Mouse (Mus musculus): ENCODE data around the gene Foxj2.

Foxj2 gene

GRCm38 (mm10) chr6:122813640-122814039 lies 6.1 kb upstream of the Foxj2 start:
- DNase-seq (ENCODE audit: low spot score in 2 of 2): no peak

- no peak for DNase-seq (ENCODE audit: low spot score in 2 of 2)
Measured at GRCm38 (mm10) chr6:122820071-122820798, 521 bp downstream of the Foxj2 start.

GRCm38 (mm10) chr6:122820799-122821650 lies 1.3 kb downstream of the Foxj2 start:
- no peak for DNase-seq (ENCODE audit: low spot score in 2 of 2)

DNA sequence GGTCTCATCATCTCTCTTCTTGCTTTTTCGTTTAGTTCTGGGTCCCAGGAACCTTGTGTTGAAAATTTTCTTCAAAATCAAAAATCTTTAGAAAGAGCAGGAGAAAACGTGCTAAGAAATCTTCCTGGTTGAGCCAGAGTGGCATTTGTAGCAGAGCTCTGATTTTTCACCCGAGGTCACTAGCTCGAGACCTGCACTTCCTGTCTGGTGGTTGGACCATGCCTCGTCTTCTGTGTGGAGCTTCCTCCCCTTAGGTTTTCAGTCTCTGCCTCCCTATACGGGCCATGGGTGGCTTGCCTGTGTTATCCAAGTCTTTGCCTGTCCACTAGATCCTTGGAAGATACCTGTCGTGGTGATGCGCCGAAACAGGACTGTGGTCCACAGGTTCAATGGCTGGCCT lies 2.1 kb downstream of the Foxj2 start:
- DNase-seq (ENCODE audit: low spot score in 2 of 2): no peak

DNA sequence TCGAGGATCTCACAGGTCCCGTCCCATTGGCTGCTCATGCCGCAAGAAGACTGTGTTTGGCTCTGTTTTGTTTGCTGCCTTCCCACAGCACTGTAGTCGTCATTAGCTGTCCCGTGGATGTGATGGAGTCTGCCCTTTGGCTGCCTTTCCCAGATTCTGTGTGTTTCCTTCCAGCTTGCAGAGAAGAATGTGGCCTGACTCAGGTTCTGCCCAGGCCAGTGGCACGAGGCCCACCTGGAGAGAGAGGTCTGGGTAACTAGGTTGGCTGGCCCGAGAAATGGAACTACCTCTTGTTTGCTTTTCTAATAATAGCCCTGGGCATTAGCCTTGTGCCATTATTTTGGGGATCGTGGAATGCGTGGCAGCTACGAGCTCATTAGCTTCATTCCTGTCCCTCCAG lies 4.4 kb downstream of the Foxj2 start:
- DNase-seq (ENCODE audit: low spot score in 2 of 2): no peak

GRCm38 (mm10) chr6:122825166-122825565 lies 5.5 kb downstream of the Foxj2 start:
- DNase-seq (ENCODE audit: low spot score in 2 of 2): no peak

DNA sequence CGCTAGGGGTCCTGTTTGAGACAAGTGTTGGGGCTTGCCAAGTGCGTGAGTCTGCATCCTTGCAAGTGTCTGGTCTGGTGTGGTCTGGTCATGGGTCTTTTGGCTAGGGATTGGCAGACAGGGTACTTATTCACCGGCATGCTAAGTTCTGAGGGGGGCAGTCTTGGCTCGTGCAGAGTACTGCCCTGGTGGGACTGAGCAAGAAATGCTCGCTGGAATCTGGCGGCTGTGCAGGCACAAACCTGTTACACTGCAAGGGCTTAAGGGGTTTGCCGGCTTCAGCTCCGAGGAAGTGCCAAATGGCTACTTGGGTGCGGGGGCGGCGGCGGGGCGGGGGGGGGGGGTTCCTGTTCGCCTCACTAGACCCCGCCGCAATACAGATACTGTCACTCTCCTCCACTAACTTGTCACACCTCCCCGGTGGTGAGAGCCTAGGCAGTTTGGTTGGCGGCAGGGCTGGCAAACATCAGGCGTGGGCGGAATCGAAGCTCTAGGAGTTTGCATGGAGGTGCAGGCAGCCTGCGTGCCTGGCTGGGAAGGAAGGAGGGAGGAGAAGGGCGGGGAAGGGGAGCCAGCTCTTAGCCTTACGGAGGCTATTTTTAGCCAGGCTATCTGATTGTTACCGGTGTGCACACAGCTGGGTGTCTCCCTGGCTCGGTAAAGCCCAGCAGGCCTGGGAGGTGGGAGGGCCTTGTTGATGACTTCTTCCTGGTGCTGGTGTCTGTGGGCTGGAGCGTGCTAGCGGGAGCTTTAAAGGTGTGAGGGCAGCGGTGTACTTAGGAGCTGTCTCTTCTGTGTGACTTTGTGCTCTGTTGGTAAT lies 6.4 kb downstream of the Foxj2 start:
- DNase-seq (ENCODE audit: low spot score in 2 of 2): peak; percentile 87 to 90

DNA sequence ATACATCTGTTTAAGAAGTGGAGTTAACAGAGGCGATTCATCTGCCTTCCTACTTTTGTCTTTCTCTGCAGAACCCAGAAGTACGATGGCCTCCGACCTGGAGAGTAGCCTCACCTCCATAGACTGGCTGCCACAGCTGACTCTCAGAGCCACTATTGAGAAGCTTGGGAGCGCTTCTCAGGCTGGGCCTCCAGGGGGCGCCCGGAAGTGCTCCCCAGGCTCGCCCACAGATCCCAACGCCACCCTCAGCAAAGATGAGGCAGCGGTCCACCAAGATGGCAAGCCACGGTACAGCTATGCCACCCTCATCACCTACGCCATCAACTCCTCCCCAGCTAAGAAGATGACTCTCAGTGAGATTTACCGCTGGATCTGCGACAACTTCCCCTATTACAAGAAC lies 8.4 kb downstream of the Foxj2 start:
- DNase-seq (ENCODE audit: low spot score in 2 of 2): no peak

DNA sequence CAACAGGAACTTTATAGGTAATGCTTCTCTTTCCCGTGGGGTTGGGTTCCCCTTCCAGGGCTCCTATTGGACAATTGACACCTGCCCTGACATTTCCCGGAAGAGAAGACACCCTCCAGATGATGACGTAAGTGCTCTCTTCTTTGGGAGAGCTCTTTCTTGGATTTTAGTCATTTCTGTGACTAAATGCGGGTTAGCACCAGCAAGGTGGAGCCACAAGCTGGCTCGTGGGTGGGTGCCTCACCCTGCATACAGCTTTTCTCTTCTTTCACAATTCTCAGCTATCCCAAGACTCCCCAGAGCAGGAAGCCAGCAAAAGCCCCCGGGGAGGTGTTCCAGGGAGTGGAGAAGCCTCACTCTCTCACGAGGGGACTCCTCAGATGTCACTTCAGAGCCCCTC lies 13.2 kb downstream of the Foxj2 start:
- no peak for DNase-seq (ENCODE audit: low spot score in 2 of 2)

GRCm38 (mm10) chr6:122834365-122834764 lies 14.7 kb downstream of the Foxj2 start:
- DNase-seq (ENCODE audit: low spot score in 2 of 2): no peak

GRCm38 (mm10) chr6:122836974-122837373 lies 17.3 kb downstream of the Foxj2 start:
- no peak for DNase-seq (ENCODE audit: low spot score in 2 of 2)

- DNase-seq (ENCODE audit: low spot score in 2 of 2): no peak
Measured at GRCm38 (mm10) chr6:122837539-122837938, 17.8 kb downstream of the Foxj2 start.

GRCm38 (mm10) chr6:122843759-122844158 lies 24.0 kb downstream of the Foxj2 start:
- no peak for DNase-seq (ENCODE audit: low spot score in 2 of 2)

DNA sequence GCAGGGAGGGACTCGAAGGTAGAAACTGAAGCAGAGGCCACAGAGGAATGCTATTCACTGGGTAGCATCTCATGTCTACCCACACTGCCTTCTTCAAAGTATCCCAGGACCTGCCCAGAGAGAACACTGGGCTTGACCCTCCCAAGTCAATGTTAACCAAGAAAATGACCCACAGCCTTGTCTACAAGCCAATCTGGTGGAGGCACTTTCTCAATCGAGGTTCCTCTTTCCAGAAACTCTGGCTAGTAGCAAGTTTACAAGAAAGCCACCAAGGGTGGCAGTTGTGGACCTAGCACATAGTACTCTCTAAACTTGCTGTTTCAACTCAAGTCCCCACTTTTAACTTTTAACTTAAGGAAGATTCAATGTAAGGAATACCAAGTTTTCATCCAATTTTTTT lies 33.0 kb downstream of the Foxj2 start:
- DNase-seq (ENCODE audit: low spot score in 2 of 2): no peak

DNA sequence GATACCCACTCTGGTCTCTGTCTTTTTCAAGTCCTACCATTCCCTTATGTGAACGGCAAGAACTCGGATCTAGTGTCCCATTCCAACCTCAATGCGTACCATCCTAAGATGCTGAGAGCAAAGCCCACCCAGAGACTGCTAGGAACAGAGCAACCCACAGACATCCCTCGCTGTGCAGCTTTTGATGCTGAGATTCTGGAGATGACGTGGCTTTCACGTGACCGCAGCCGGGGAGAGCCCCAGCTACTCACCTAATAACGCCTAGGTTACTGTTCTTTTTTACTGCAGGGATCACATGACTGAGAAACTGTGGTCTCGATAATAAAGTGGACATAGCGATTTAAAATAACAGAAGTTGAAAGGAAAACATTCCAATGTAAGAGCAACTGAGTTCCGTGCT lies 34.8 kb downstream of the Foxj2 start:
- no peak for DNase-seq (ENCODE audit: low spot score in 2 of 2)

- DNase-seq (ENCODE audit: low spot score in 2 of 2): no peak
Measured at GRCm38 (mm10) chr6:122855955-122856354, 36.2 kb downstream of the Foxj2 start, which contains the start of gene C3ar1. Gene C3ar1, minus strand, starts transcription at chr6:122856161.

GRCm38 (mm10) chr6:122862434-122862833 lies 42.7 kb downstream of the Foxj2 start:
- DNase-seq (ENCODE audit: low spot score in 2 of 2): no peak

DNA sequence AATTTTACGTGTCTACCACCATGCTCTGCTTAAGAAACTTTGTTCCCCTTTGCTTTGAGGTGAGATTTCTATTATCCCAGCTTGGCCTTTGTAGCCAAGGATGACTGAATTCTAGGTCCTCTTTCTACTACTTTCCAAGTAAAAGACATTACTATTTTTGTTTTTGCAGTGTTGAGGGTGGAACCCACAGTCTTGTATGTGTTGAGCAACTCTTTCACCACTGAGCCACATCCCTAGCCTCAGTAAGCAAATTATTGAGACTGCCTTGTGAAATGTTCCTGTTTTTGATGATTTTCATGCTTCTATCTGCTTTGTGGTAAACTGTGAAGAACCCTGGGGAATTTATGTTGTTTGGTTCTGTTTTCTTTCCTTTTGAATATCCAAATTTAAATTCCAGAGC lies 43.2 kb downstream of the Foxj2 start:
- no peak for DNase-seq (ENCODE audit: low spot score in 2 of 2)

- no peak for DNase-seq (ENCODE audit: low spot score in 2 of 2)
Measured at GRCm38 (mm10) chr6:122867914-122868313, 48.2 kb downstream of the Foxj2 start.

DNA sequence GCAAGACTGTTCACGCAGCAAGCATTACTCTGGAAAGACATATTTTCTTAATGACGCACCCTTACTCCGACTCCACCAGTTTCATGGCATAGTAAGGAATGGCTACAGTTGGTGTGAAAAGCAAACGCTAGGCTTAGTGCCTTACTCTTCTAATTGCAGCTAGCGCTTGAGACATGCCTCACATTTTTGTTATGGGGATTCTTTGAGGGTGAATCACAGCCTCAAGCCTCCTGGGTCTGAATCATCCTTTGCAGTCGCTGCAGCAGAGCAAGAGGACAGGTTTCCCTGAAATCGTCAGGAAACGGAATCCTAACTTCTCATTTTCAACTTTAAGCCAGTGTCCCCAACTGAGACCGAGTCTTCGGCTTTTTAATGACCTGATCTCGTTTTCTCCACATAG lies 50.1 kb downstream of the Foxj2 start:
- DNase-seq (ENCODE audit: low spot score in 2 of 2): no peak

GRCm38 (mm10) chr6:122872800-122873199 lies 53.1 kb downstream of the Foxj2 start:
- no peak for DNase-seq (ENCODE audit: low spot score in 2 of 2)

Data from right cerebral cortex, postnatal 36 days (tissue).